Mouse (Mus musculus) testis, postnatal 10 days (tissue): ENCODE results near the gene Gja4.
A peak's percentile ranks its signal among the peaks of the same experiment; 100 is the strongest.

Experiments used
- DNase-seq: peaks from one replicate; pipeline ENCODE4 v3.0.0; 2021; ENCODE audit warnings: low spot score

Gja4 gene

DNA sequence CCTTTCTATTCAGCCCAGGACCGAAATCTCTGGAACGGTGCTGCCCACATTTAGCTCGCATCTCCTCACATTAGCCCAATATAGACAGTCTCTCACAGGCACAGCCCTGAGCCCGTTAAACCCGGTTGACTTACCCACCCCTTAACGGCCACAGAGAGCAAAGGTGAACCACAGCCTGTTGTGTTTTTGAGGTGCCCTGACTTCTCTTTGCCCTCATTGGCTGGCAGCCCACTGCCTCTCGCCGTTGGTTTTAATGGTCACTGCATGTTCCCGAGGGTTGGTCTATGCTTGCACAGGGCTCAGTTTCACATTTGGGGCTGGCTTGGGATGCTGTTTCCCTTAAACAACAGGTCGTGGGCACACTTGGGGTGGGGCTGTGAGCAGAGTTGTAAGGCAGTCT is 10.5 kb upstream of the Gja4 start:
- DNase-seq, result no peak

- DNase-seq, result no peak
Measured at GRCm38 (mm10) chr4:127323651-127324050, 9.8 kb upstream of the Gja4 start.

GRCm38 (mm10) chr4:127319613-127320012 is 5.8 kb upstream of the Gja4 start:
- DNase-seq, result peak; percentile 81

GRCm38 (mm10) chr4:127317143-127317542 is 3.3 kb upstream of the Gja4 start:
- DNase-seq, result no peak

DNA sequence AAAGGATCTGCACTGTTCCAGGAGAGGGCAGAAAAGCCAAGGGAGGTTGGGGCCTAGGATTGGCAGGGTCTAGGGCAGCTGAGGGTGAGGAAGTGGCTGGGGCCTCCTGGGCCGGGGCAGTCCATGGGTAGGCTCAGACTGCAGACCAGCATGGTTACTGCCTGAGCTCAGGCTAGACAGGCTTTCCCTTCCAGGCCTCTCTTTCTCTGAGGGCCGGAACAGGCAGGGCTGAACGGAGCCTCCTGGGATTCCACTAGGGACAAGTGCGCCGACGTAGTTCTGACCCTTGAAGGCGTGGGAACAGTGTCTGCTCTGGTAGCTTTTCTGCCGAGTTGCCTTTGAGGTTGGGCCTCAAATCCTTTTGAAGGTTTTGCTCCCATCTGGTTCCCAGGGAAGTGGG is 1.9 kb upstream of the Gja4 start:
- DNase-seq, result no peak

DNA sequence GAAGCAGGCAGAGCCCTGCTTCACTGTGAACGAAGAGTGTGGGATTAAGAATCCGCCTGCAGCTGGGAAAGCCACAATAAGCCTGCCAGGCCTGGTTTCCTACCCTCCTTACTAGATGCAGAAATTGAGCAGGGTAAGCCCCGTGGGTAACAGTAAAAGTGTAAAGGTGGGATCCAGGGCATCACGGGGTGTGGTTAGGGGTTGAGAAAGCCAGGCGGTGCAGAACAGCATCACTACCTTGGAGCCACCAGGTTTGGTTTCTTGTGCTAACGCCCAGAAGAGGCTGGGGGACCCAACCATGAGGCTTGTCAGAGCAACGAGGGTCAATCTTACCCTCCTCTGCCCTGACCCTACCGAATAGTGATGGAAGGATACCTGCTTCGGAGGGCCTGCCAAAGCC is 746 bp upstream of the Gja4 start:
- DNase-seq, result no peak

DNA sequence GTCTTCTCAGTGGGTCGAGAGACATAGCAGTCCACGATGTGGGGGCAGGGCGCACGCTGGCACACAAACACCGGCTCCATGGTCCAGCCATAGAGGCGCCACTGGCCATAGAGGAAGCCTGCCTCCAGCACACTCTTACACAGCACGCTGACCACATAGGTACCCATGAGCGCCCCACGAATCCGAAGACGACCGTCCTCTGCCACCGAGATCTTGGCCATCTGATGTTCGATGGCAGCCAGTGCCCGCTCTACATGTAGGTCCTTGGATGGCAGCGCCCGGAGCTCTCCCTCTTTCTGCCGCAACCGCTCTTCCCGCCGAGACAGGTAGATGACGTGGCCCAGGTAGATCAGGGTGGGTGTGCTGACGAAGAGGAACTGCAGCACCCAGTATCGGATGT is 1.5 kb downstream of the Gja4 start:
- no peak for DNase-seq

- no peak for DNase-seq
Measured at GRCm38 (mm10) chr4:127311561-127311960, 2.3 kb downstream of the Gja4 start.

- no peak for DNase-seq
Measured at GRCm38 (mm10) chr4:127306915-127307314, 6.9 kb downstream of the Gja4 start.

- no peak for DNase-seq
Measured at GRCm38 (mm10) chr4:127303796-127304195, 10.0 kb downstream of the Gja4 start.

DNA sequence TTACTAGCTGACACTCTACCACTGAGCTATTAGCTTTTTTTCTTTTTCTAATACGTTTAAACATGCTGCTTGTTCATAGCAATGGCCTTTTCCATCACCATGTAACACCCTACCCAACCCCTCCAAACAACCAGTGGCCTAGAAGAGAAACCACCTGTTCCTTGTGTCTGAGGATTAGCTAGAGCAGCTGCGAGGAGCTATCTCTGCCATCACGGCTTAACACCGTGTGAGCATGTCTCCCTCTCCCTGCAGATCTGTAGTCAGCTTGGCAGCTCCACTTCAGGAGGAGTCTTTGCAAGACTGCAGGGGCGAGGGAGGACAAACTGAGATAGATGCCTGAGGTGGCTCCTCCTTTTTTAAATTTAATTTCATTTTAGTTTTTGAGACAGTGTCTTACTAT is 13.3 kb downstream of the Gja4 start:
- no peak for DNase-seq

- no peak for DNase-seq
Measured at GRCm38 (mm10) chr4:127292631-127293030, 21.2 kb downstream of the Gja4 start.

- DNase-seq, result no peak
Measured at GRCm38 (mm10) chr4:127289039-127289548, 24.7 kb downstream of the Gja4 start.

DNA sequence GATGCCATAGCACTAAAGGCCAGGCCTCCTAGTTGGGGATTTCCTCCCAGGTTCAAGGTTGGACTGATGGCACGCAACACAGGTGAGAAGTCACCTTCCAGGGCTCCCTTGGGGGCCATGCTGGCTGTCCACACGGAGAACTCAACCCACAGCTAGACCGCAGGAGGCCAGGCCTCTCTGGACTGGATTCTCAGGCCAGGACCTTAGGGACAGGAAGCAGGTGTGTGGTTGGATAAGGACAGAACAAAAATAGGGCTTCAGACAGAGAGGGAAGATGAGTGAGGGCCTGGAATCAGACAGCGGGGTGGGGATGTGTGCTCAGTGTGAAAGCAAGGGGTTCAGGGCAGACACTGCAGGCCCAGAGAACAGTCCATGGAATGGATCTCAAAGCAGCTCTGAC is 26.9 kb downstream of the Gja4 start:
- no peak for DNase-seq

- no peak for DNase-seq
Measured at GRCm38 (mm10) chr4:127279241-127279640, 34.6 kb downstream of the Gja4 start.

- no peak for DNase-seq
Measured at GRCm38 (mm10) chr4:127278451-127279001, 35.3 kb downstream of the Gja4 start.

- DNase-seq, result no peak
Measured at GRCm38 (mm10) chr4:127264183-127264554, 49.7 kb downstream of the Gja4 start.

DNA sequence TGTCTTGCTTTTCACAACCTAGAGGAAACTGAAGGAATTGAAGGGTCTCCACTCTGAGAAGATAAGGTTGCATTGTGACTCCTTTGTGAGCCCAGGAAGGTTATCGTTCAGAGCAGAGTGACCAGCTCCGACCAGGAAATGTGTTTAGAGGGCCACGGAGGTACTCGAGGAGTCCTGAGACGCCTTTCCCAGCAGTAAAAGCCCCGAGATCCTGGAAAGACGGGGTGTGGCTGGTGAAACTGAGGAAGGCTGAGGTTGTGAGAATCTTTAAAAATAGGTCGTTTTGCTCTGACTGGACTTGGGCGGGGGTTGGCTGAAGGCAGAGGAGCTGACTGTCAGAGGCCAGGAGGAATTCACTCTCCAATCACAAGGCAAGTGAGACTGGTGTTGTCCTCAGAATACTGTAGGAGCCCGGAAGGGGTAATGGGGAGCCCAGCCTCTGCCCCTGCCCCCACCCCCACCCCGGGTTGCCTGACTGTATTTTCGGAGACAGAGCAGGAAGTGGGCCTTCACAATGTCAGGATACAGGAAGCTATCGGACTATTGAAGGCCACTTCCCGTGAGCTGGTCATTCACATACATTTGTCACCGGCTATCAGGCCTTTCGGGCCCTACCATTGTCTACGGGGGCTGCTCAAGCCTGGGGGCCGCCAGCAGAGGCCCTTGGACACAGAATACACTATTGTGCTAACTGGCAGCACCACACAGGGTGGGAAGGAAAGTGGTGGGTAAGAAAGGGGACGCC is 50.2 kb downstream of the Gja4 start:
- DNase-seq, result no peak

- no peak for DNase-seq
Measured at GRCm38 (mm10) chr4:127261601-127262000, 52.2 kb downstream of the Gja4 start.
